Mouse (Mus musculus): ENCODE data around the gene Gphn.

DNA sequence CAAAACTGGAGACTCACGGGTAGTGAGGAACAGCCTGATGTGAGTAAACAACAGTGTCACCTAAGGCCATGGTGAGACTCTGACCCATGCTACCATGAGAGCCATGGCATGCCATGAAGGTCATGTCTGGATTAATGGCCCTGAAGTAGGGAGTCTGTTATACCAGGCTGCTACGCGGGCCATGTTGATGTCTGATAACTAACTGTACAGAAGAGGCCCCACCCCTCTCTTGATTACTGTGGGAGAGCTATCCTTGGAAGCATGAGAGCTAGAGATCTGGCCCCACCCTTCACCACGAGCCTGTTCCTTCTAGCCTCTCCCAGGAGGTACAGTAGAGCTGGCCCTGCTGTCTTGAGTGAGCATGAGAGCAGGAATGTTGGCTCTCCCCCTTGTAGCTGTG lies 101.8 kb downstream of the Gphn start:
- TF ChIP-seq CTCF (IDR thresholded peaks at IDR 0.05; ENCODE audit: control insufficient read depth, insufficient read depth, insufficient replicate concordance, low read depth, low read length) (no peak), POLR2A (IDR thresholded peaks at IDR 0.05; ENCODE audit: control insufficient read depth, low read depth, low read length) (no peak)
